Mouse (Mus musculus): ENCODE data around the gene Rprd1b. TPM values are rescaled to one million over a fixed set of nuclear protein-coding genes. Genes with fewer than 3 reads are reported as not detected.
A peak's percentile ranks its signal among the peaks of the same experiment; 100 is the strongest.

Gene Rprd1b
- total RNA-seq, 2 experiments from 2014 or later, result 30.2 to 31.9 TPM

DNA sequence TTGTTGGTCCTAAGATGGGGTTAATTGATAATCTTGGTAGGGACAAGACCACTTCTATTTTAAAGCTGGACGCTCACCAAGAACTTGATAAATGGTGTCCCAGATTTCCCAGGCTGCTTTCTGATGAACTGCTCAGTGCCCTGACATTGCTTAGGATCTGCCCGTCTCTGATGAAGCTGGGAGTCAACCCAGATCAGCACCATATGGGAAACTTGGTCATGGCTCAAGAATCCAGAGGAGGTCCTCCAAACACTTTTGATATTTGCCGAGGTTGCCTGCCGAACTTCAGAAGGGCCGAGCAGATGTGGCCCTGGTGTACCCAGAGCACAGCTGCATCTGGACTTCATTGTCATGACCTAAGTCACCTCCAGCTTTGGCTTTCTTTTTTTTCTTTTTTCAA, 66.5 kb downstream of the Rprd1b start:
- TF ChIP-seq CTCF (IDR thresholded peaks at IDR 0.05), result no peak

GRCm38 (mm10) chr2:158097071-158097470, 68.8 kb downstream of the Rprd1b start:
- intact Hi-C loops (cut with DNase I), result no loop called here
- no peak for TF ChIP-seq CTCF (IDR thresholded peaks at IDR 0.05)

More for the DNA sequence above, 66.5 kb downstream of the Rprd1b start:
- Histone ChIP-seq H3K4me3 (no peak overlapping the region), H3K27ac (peak overlapping the region; percentile 65; the same call in 1 of the 2 replicates)
- no peak for DNase-seq
- intact Hi-C loops (cut with DNase I), result no loop called here

DNA sequence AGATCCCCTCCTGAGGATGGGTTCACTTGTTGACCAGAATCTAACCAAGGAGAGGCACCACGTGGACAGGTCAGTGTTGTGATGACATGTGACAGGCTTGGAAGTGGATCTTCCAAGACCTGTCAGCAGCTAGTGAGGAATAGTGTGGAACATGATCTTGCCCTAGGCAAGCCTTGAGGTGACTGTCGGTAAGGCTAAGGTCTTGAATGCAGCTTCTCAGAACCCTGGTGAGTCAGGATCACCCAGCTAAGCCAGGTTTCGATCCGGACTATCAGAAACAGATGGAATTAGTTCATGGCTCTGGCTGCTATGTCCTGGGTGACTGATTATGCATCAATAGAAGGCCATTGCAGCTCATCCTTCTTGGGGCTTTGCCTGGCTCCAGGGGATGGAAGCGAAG, 70.4 kb downstream of the Rprd1b start:
- no peak for TF ChIP-seq CTCF (IDR thresholded peaks at IDR 0.05)
- no peak for DNase-seq
- intact Hi-C loops (cut with DNase I), result no loop called here
- Histone ChIP-seq H3K27ac (peak overlapping the region; percentile 35; the same call in 1 of the 2 replicates), H3K4me3 (no peak overlapping the region)

More at GRCm38 (mm10) chr2:158097071-158097470, 68.8 kb downstream of the Rprd1b start:
- H3K27ac ChIP-seq, result no peak overlapping the region
- no peak overlapping the region for H3K4me3 ChIP-seq
- DNase-seq, result no peak

DNA sequence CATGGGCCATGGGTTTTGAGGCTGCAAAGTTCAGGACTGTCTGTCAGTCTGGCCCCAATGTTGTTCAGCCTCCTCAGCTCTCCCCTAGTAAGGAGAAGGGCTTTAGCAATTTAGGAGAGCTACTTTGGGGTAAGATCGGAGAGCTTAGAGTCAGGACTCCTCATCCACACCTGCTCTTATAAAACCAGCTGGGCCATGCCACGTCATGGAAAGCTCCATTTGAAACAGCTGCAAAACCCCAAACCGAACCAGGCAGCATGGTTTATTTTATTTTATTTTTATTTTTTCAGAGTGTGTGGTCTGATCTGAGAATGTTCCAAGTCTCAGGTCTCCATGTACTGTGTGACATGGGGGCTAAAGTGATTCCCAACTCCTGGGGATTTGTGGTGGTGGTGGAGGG, 71.2 kb downstream of the Rprd1b start:
- intact Hi-C loops (cut with DNase I), result no loop called here
- TF ChIP-seq CTCF (IDR thresholded peaks at IDR 0.05), result no peak
- no peak for DNase-seq
- no peak overlapping the region for H3K4me3 ChIP-seq
- no peak overlapping the region for H3K27ac ChIP-seq

GRCm38 (mm10) chr2:158101768-158102167, 73.5 kb downstream of the Rprd1b start:
- DNase-seq, result no peak
- Histone ChIP-seq H3K27ac (no peak overlapping the region), H3K4me3 (no peak overlapping the region)
- intact Hi-C loops (cut with DNase I), result no loop called here
- no peak for TF ChIP-seq CTCF (IDR thresholded peaks at IDR 0.05)

GRCm38 (mm10) chr2:158104966-158105365, 76.7 kb downstream of the Rprd1b start:
- Histone ChIP-seq H3K4me3 (no peak overlapping the region), H3K27ac (no peak overlapping the region)
- DNase-seq, result no peak
- TF ChIP-seq CTCF (IDR thresholded peaks at IDR 0.05), result no peak
- intact Hi-C loops (cut with DNase I), result no loop called here

- no peak for TF ChIP-seq CTCF (IDR thresholded peaks at IDR 0.05)
- H3K4me3 ChIP-seq, result no peak overlapping the region
- intact Hi-C loops (cut with DNase I), result no loop called here
- H3K27ac ChIP-seq, result no peak overlapping the region
- no peak for DNase-seq
Observed at GRCm38 (mm10) chr2:158105605-158106004, 77.3 kb downstream of the Rprd1b start.

DNA sequence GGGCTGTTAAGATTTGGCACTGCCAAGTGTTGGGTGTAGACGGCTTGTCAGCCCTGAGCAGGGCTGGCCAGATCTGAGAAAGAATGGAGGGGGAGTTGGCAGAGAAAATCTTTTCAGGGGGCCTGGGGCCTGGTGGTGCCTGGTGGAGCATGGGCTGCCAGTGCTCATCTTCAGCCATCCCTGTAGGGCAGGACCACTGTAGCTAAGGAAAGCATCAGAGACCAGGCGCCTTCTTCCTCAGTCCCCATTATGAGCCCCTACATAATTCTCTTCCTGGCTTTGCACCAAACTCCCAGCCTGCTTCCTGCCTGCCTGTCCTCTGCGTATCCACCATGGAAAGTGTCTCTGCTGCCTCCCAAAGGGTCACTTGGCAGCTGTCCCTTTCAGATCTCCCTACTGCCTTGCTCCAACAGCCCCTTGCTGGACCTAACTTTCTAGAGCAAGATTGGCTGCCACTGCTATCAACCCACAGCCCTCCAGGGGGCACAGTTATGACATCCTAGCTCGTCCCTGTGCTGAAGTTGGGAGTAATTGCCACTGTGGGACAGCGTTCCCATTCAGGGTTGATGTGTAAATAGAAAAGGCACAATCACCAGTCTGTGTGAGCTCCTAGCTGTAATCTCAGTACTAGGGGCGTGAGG, 78.8 kb downstream of the Rprd1b start:
- DNase-seq, result peak; percentile 73
- Histone ChIP-seq H3K4me3 (no peak overlapping the region), H3K27ac (0 out of 2 replicates have a peak overlapping the region, but pooled peaks have one; percentile 20)
- peak; percentile 79 for TF ChIP-seq CTCF (IDR thresholded peaks at IDR 0.05)
- intact Hi-C loops (cut with DNase I), result loop anchor here (1.0 kb wide), 2 partner anchors 38 to 97 kb away; no protein-coding TSS in a partner anchor

DNA sequence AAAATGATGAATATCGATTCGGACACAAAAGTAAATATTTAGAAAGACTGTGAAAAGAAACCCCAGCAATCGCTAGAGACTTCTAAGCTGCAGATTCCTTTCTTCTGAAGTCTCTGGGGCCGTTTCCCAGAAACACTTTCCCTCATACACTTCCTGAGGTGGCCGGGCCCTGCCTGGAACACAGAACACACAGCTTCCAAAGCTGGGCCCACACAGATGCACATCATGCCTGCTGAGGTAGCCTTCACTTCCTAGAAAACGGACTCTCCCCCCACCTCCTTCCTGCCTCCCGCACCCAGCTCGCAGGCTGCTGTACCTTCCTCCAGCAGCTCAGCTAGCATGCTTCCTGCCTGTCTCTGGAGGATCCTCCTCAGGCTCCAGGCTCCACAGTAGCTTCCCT, 81.2 kb downstream of the Rprd1b start:
- intact Hi-C loops (cut with DNase I), result no loop called here
- H3K4me3 ChIP-seq, result no peak overlapping the region
- TF ChIP-seq CTCF (IDR thresholded peaks at IDR 0.05), result no peak
- H3K27ac ChIP-seq, result peak overlapping the region; percentile 63
- no peak for DNase-seq

DNA sequence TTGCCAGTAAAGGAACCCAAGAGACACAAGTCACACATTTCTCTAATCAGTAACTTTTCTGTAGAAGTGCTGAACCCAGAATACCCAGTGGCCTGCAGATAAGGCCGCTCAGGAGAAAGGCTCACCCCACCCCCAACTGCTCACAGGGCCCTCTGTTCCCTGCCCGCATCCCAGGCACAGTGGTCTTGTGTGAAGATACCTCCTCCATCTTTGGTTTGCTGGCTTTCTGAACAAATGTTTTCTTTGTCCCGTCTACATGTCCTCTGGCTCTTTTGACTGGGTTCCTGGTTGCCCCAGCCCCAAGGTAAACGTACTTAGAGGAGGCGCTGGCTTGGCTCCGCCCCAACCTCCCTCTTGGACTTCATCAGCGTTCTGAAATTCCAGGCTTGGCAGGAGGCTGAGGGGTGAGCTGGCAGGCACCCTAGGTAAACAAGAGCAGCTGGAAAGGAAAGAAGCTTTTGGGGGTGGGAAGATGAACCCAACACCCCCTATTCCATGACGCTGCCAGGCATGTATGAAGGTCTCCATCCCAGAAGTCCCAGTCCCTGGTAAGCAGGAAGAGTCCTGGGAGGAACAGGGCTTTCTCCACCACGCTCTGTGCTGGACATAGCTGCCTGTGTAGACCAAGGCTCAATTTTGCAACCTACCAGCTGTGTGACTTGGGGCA, 85.4 kb downstream of the Rprd1b start:
- intact Hi-C loops (cut with DNase I), result no loop called here
- no peak for TF ChIP-seq CTCF (IDR thresholded peaks at IDR 0.05)
- no peak overlapping the region for H3K4me3 ChIP-seq

DNA sequence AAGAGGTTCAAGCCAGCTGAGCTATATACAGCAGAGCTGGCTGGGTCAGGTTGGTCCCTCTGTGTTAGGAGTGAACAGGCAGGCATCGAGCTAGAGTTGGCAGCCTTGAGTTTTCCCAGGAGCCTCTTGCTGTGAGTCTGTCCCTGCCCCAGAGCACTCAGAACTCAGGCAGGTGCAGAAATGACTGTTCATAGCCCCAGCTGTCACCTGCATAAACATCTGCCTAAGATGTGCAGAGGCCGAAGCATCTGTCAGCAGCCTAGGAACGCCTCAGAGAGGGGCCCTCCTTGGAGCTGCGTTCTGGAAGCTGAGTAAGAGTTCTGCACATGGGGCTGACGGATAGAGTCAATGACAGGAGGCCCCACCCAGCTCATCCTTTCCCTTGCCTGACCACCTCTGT, 86.6 kb downstream of the Rprd1b start:
- DNase-seq, result no peak
- peak overlapping the region; percentile 35 for H3K27ac ChIP-seq
- intact Hi-C loops (cut with DNase I), result no loop called here

More for the DNA sequence above, 85.4 kb downstream of the Rprd1b start:
- peak; percentile 82 for DNase-seq
- peak overlapping the region; percentile 72 for H3K27ac ChIP-seq

DNA sequence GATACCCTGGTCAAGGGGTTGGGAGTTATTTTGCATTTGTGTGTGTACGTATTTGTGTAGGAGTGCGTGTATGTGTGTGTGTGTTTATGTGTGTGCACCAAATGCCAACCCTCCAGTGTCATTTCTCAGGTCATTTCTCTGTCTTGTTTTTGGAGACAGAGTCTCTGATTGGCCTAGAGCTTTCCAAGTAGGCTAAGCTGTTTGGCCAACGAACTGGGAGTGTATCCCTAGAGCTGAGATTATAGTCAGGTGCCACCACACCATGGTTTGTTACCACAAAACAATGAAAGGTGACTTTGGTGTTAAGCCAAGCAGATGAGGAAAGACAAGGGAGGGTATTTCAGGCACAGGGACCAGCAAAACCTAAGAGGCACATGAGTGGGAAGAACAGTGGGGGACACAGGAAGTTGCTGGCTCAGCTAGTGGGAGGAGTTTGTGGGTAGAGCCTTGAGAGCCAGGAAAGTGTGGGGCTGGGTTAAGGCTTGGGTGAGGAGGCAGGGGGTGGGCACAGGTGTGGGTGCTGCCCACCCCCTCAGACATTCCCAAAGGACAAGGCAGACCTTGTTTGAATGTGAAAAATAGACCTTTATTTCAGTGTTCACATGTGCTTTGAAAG, 87.6 kb downstream of the Rprd1b start:
- Histone ChIP-seq H3K4me3 (no peak overlapping the region), H3K27ac (no peak overlapping the region)
- no peak for TF ChIP-seq CTCF (IDR thresholded peaks at IDR 0.05)
- DNase-seq, result no peak
- intact Hi-C loops (cut with DNase I), result no loop called here

More for the DNA sequence above, 86.6 kb downstream of the Rprd1b start:
- TF ChIP-seq CTCF (IDR thresholded peaks at IDR 0.05), result no peak
- H3K4me3 ChIP-seq, result no peak overlapping the region

DNA sequence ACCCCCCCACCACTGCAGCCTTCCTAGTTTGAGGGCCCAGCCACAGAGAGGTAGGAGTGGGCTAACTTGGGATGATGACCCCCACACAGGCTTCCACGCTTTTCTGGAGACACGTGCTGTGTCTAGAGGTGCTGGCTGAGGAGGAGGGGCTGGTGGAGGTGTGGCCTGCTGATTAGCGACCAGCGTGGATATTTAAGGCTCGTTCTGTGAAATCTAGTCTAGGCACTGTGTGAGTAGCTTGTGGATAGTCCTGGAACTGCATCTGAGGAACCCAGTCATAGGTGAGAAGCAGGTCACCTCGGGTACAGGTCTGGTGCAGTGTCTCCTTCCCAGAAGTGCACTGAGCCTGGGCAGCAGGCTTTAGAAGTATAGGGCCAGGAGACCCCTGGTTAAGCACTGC, 88.4 kb downstream of the Rprd1b start:
- DNase-seq, result no peak
- Histone ChIP-seq H3K4me3 (no peak overlapping the region), H3K27ac (no peak overlapping the region; the same call in 1 of the 2 replicates)
- TF ChIP-seq CTCF (IDR thresholded peaks at IDR 0.05), result no peak
- intact Hi-C loops (cut with DNase I), result no loop called here

Data from gastrocnemius, adult 2 months (tissue).